ENCODE assay signal across 24 mouse cellular contexts in genomic region chr17:66746506-66746905, GRCm38 (mm10).
"Had no signal": no experiment of that assay in that cellular context is flagged by ENCODE, and none has a peak within 500 bp of the region (broad histone marks: within the 10 kb centered on the region; RNA-seq: fewer than 3 reads in every experiment).

No protein-coding gene starts in this region.

- H3K27ac ChIP-seq: gastrocnemius, adult 2 months; heart, adult 2 months; hindbrain, embryonic 10.5 days; hindbrain, embryonic 12.5 days; hindbrain, embryonic 14.5 days; kidney, postnatal 0 days; limb, embryonic 13.5 days; limb, embryonic 15.5 days; liver, embryonic 12.5 days had no signal

- H3K27me3 ChIP-seq: heart, embryonic 12.5 days; hindbrain, embryonic 12.5 days; limb, embryonic 15.5 days; liver, embryonic 12.5 days had no signal

- H3K9me3 ChIP-seq: hindbrain, embryonic 10.5 days; hindbrain, embryonic 12.5 days; limb, embryonic 13.5 days; limb, embryonic 15.5 days; liver, embryonic 12.5 days had no signal

- DNase-seq: gastrocnemius, adult 2 months; gastrocnemius, postnatal 10 days; gastrocnemius, postnatal 25 days; heart, adult 2 months; heart, postnatal 10 days; heart, postnatal 4 days; kidney, adult 18-20 months; kidney, adult 8-10 months; kidney, postnatal 14 days; kidney, postnatal 36 days; layer of hippocampus, adult 9-11 months; layer of hippocampus, postnatal 36 days; left cerebral cortex, postnatal 4 days had no signal

- H3K9ac ChIP-seq: heart, embryonic 12.5 days; hindbrain, embryonic 12.5 days; hindbrain, embryonic 14.5 days; limb, embryonic 13.5 days; limb, embryonic 15.5 days; liver, embryonic 12.5 days had no signal

- H3K4me3 ChIP-seq: gastrocnemius, adult 2 months; heart, adult 2 months; heart, embryonic 12.5 days; hindbrain, embryonic 10.5 days; hindbrain, embryonic 12.5 days; limb, embryonic 13.5 days; limb, embryonic 15.5 days; liver, embryonic 12.5 days had no signal

- H3K4me1 ChIP-seq: heart, embryonic 12.5 days; limb, embryonic 15.5 days; liver, embryonic 12.5 days had no signal

- ATAC-seq: hindbrain, embryonic 16.5 days; inflammation-experienced regulatory T-cells, adult 6 months; intestine, postnatal 0 days; liver, embryonic 12.5 days had no signal

- H3K4me2 ChIP-seq: heart, embryonic 12.5 days; hindbrain, embryonic 12.5 days; hindbrain, embryonic 14.5 days; limb, embryonic 13.5 days; limb, embryonic 15.5 days; liver, embryonic 12.5 days had no signal

- H3K36me3 ChIP-seq: heart, embryonic 12.5 days; hindbrain, embryonic 10.5 days; hindbrain, embryonic 12.5 days; limb, embryonic 13.5 days; limb, embryonic 15.5 days; liver, embryonic 12.5 days had no signal
